Mouse (Mus musculus): ENCODE measurements around the gene Tpr. TPM values are rescaled to one million over a fixed set of nuclear protein-coding genes. Genes with fewer than 3 reads are reported as not detected.

Gene Tpr
- 125 and 127 TPM in 2 replicates for polyA plus RNA-seq (2012; rRNA removed)

GRCm38 (mm10) chr1:150392638-150393487 is at the start of gene Tpr, which contains the start of gene Odr4:
Tpr (plus strand) TSS chr1:150392838.
Odr4 (minus strand) TSS chr1:150393080.

GRCm38 (mm10) chr1:150466132-150466531 is 73.5 kb downstream of the Tpr start, which contains the start of gene Prg4:
Prg4 (minus strand) TSS chr1:150466165.

Other genes with a start within 250 kb of the Tpr start
- 0.09 TPM in 1 of 2 replicates, not detected in the other for gene Pdc, start 73.4 kb upstream of the Tpr start, polyA plus RNA-seq (2012; rRNA removed)
- 26.6 and 28.5 TPM in 2 replicates for gene Odr4, start 242 bp downstream of the Tpr start, polyA plus RNA-seq (2012; rRNA removed)
- gene Prg4, start 73.3 kb downstream of the Tpr start, polyA plus RNA-seq (2012; rRNA removed), result 0.50 and 1.1 TPM in 2 replicates

Measured in central nervous system, embryonic 14 days (tissue).